In genomic region chrX:114473782-114474731, GRCm38 (mm10) we compare ENCODE assay signal across 8 mouse cellular contexts. TPM values are rescaled to one million over a fixed set of nuclear protein-coding genes. Genes with fewer than 3 reads are reported as not detected.
DNase-seq lines count a peak whose midpoint lies in the region; ATAC-seq lines count a peak whose summit lies in the region.

Klhl4 (plus strand) TSS chrX:114474333.

- H3K4me2 ChIP-seq in embryonic facial prominence, embryonic 11.5 days (ENCODE audit: low read depth, low read length), result no peak within 1 kb of the TSS; the same call in 1 of the 2 replicates
- H3K4me2 ChIP-seq in heart, embryonic 16.5 days (ENCODE audit: low read depth, low read length), result peak within 1 kb of the TSS; percentile 57
- 0 out of 2 replicates have a peak within 1 kb of the TSS, but pooled peaks have one; percentile 2 for H3K4me2 ChIP-seq in liver, embryonic 13.5 days

- H3K27ac ChIP-seq in embryonic facial prominence, embryonic 11.5 days (replicated peaks; ENCODE audit: low read depth, low read length), result no peak within 1 kb of the TSS
- H3K27ac ChIP-seq in heart, embryonic 16.5 days (ENCODE audit: low read length), result peak within 1 kb of the TSS; percentile 66
- H3K27ac ChIP-seq in liver, embryonic 13.5 days, result no peak within 1 kb of the TSS

- H3K27me3 ChIP-seq in embryonic facial prominence, embryonic 11.5 days (ENCODE audit: control insufficient read depth, insufficient read depth, low read length), result no peaks in the 10 kb centered on the region
- no peaks in the 10 kb centered on the region for H3K27me3 ChIP-seq in heart, embryonic 16.5 days (ENCODE audit: control insufficient read depth, insufficient read depth, low read length)
- no peaks in the 10 kb centered on the region for H3K27me3 ChIP-seq in liver, embryonic 13.5 days

- ATAC-seq in embryonic facial prominence, embryonic 11.5 days (replicated peaks; ENCODE audit: insufficient number of reproducible peaks, low FRiP score, low TSS enrichment, low read depth), result no peak; the same call in 1 of the 2 replicates
- ATAC-seq in heart, embryonic 16.5 days (replicated peaks; ENCODE audit: extremely low read depth, insufficient read depth, low FRiP score), result peak; percentile 94
- ATAC-seq in liver, embryonic 13.5 days (ENCODE audit: low read depth), result no peak
- no peak for ATAC-seq in erythroid progenitor cell, adult 5-6 weeks (replicated peaks; ENCODE audit: low FRiP score, poor library complexity, severe bottlenecking)

- DNase-seq in adrenal gland, adult (ENCODE audit: inconsistent age in 2 of 2, low spot score in 1 of 2), result peak; percentile 2 to 28
- no peak for DNase-seq in adrenal gland, postnatal 4 days (ENCODE audit: low spot score in 2 of 2)
- DNase-seq in embryonic facial prominence, embryonic 11.5 days (ENCODE audit: low spot score), result peak; percentile 41
- peak; percentile 16 for DNase-seq in kidney, postnatal 14 days
- DNase-seq in liver, embryonic 13.5 days, result no peak
- peak; percentile 56 for DNase-seq in retina, embryonic 14.5 days (ENCODE audit: low spot score)

- no peaks in the 10 kb centered on the region for H3K36me3 ChIP-seq in embryonic facial prominence, embryonic 11.5 days (replicated peaks; ENCODE audit: control insufficient read depth, insufficient read depth, low read depth, low read length)
- no peaks in the 10 kb centered on the region for H3K36me3 ChIP-seq in heart, embryonic 16.5 days (ENCODE audit: control insufficient read depth, insufficient read depth)
- H3K36me3 ChIP-seq in liver, embryonic 13.5 days, result no peaks in the 10 kb centered on the region

- H3K9ac ChIP-seq in embryonic facial prominence, embryonic 11.5 days (replicated peaks; ENCODE audit: low read length), result no peak within 1 kb of the TSS
- H3K9ac ChIP-seq in heart, embryonic 16.5 days (ENCODE audit: low read length), result 0 out of 2 replicates have a peak within 1 kb of the TSS, but pooled peaks have one; percentile 29
- no peak within 1 kb of the TSS for H3K9ac ChIP-seq in liver, embryonic 13.5 days

- H3K4me3 ChIP-seq in embryonic facial prominence, embryonic 11.5 days (ENCODE audit: low read depth, low read length), result no peak within 1 kb of the TSS
- peak within 1 kb of the TSS; percentile 48 for H3K4me3 ChIP-seq in heart, embryonic 16.5 days (ENCODE audit: low read length)
- H3K4me3 ChIP-seq in liver, embryonic 13.5 days (replicated peaks), result no peak within 1 kb of the TSS

- 39% methylated on average over 14 of the region's 14 CpGs for WGBS in embryonic facial prominence, embryonic 11.5 days
- WGBS in heart, embryonic 16.5 days, result 22% methylated on average over 14 of the region's 14 CpGs
- 32% methylated on average over 14 of the region's 14 CpGs for WGBS in liver, embryonic 13.5 days (ENCODE audit: insufficient replicate concordance)

- no peaks in the 10 kb centered on the region for H3K4me1 ChIP-seq in embryonic facial prominence, embryonic 11.5 days (ENCODE audit: control insufficient read depth, insufficient read depth, low read length)
- no peaks in the 10 kb centered on the region for H3K4me1 ChIP-seq in heart, embryonic 16.5 days (ENCODE audit: control insufficient read depth, insufficient read depth, low read length)
- H3K4me1 ChIP-seq in liver, embryonic 13.5 days (replicated peaks), result no peaks in the 10 kb centered on the region

- H3K9me3 ChIP-seq in embryonic facial prominence, embryonic 11.5 days (replicated peaks; ENCODE audit: control insufficient read depth, low read length), result no peaks in the 10 kb centered on the region
- H3K9me3 ChIP-seq in heart, embryonic 16.5 days (replicated peaks; ENCODE audit: control insufficient read depth, low read length), result no peaks in the 10 kb centered on the region
- H3K9me3 ChIP-seq in liver, embryonic 13.5 days (replicated peaks), result no peaks in the 10 kb centered on the region

RNA-seq across cellular contexts. Expression of gene Klhl4, which starts in this region (rescaled TPM):
- total RNA-seq in adrenal gland, postnatal 4 days (2021), result 1 to 10 TPM; 5.6 to 5.9 TPM
- polyA plus RNA-seq in embryonic facial prominence, embryonic 11.5 days (2014; fragmentation: Nextera tagmentation; extraction: Ambion mirVana), result 9.6 and 10.5 TPM in 2 replicates
- 28.0 and 31.5 TPM in 2 replicates for polyA plus RNA-seq in heart, embryonic 16.5 days (2015; fragmentation: Nextera tagmentation; extraction: Ambion mirVana)
- polyA plus RNA-seq in liver, embryonic 13.5 days (2015; fragmentation: Nextera tagmentation; extraction: Ambion mirVana), result 1.6 and 2.5 TPM in 2 replicates
- not detected in 2 replicates for total RNA-seq in erythroid progenitor cell, adult 5-6 weeks (2015; ENCODE audit: low replicate concordance)
- total RNA-seq in erythroid progenitor cell, adult 5-6 weeks (2017; ENCODE audit: low replicate concordance), result not detected in 2 replicates

Comparison
In these comparisons a context has a peak if more than half of its experiments do, and no peak if none do; other contexts are left out.
1. RNA of gene Klhl4 (total RNA-seq): 5.6 to 5.9 TPM in adrenal gland, postnatal 4 days; not detected in erythroid progenitor cell, adult 5-6 weeks; every median in the first group is over 4 times any median in the second.
2. DNase-seq: peak in adrenal gland, adult (2 of 2), embryonic facial prominence, embryonic 11.5 days (single experiment), kidney, postnatal 14 days (single experiment) and retina, embryonic 14.5 days (single experiment); none in adrenal gland, postnatal 4 days (0 of 2) and liver, embryonic 13.5 days (single experiment).